Mouse (Mus musculus): Measurements from ENCODE around the gene Myo1h. TPM values are rescaled to one million over a fixed set of nuclear protein-coding genes. Genes with fewer than 3 reads are reported as not detected.
A peak's percentile ranks its signal among the peaks of the same experiment; 100 is the strongest.

Myo1h gene
- total RNA-seq, 2 experiments from 2014 or later: 0.23 to 0.64 TPM

DNA sequence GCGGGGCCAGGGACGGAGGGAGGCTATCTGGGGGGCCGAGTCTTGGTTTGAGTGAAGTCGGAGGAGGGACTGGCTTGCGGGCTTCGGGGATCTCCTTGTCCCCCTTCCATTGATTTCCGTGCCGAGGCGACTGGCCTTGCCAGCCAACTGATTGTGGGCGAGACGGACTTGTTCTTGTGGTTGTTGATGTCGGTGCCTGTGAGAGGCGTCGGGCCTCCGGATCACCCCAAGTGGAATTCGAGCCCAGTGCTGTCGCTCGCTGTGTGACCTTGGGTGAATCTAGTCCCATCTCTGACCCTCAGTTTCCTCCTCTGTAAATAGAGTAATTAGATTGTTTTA, 92.0 kb downstream of the Myo1h start:
- DNase-seq (ENCODE audit: low spot score in 2 of 2): no peak

GRCm38 (mm10) chr5:114383184-114383904, 94.4 kb downstream of the Myo1h start:
- DNase-seq (ENCODE audit: low spot score in 2 of 2): peak; percentile 26 to 58

GRCm38 (mm10) chr5:114384448-114384847, 95.5 kb downstream of the Myo1h start:
- no peak for DNase-seq (ENCODE audit: low spot score in 2 of 2)

GRCm38 (mm10) chr5:114393169-114393568, 104.2 kb downstream of the Myo1h start:
- no peak for DNase-seq (ENCODE audit: low spot score in 2 of 2)

GRCm38 (mm10) chr5:114406592-114406991, 117.6 kb downstream of the Myo1h start:
- DNase-seq (ENCODE audit: low spot score in 2 of 2): peak; percentile 53 to 71

GRCm38 (mm10) chr5:114407269-114407668, 118.3 kb downstream of the Myo1h start:
- DNase-seq (ENCODE audit: low spot score in 2 of 2): no peak

- DNase-seq (ENCODE audit: low spot score in 2 of 2): no peak
Measured at GRCm38 (mm10) chr5:114407810-114408209, 118.8 kb downstream of the Myo1h start.

DNA sequence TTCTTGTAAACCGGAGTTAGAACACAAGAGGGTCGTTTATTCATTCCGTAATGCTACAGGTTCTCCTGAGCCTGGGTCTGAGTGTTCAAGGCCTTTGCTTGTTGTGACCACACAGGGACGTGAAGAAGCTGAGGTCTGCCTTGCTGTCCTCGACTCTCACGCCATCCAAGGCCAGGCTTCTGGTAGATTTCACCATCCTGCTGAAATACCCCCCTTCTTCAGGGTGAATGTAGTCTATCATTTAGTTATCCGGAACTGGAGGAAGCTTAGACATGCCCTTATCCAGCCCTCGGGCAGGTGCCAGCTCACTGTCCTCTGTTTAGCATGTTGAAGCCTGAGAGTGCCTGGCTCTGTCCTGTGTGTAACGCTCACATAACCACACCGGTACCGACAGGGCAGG, 119.9 kb downstream of the Myo1h start:
- DNase-seq (ENCODE audit: low spot score in 2 of 2): no peak

GRCm38 (mm10) chr5:114410429-114410828, 121.5 kb downstream of the Myo1h start:
- DNase-seq (ENCODE audit: low spot score in 2 of 2): no peak

GRCm38 (mm10) chr5:114412361-114412998, 123.5 kb downstream of the Myo1h start:
- DNase-seq (ENCODE audit: low spot score in 2 of 2): no peak

DNA sequence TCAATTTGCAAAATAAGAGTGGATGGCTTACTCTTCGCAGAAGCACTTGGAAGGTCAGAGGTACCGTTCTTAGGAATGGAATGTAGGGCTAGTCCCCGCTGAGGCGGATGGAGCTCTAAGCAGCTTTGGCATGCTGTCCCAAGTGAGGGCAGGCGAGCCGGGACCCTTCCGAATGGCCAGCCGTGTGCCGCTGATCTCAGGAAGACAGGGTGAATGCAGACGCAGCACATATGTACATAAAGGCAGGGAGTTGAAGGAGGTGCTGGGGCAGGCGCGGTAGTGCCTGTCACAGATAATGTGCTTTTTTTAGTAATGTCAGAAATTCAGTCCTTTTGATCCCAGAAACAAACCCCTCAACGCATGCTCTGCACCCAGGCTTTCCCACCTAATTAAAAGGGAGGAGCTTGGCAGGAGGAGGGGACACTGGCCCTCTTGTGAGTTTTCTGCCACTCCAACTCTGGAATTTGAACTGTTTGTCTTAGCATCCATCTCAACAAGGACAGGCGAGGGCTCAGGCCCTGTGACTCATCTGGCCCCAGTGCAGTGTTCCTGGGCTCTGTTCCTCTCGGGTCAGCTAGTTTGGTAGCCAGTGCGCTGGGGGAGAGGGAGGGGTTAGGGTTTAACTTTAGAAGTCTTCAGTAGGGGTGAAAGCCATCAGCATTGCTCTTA, 124.2 kb downstream of the Myo1h start:
- peak in 1 of 2 experiments; percentile 40 for DNase-seq (ENCODE audit: low spot score in 2 of 2)

Small RNA genes lying within 50 kb of the gene (microRNA-seq; reads per million reads assigned to microRNA genes)
- gene Mir7027 (ENCODE audit: borderline number of aligned reads in 2 of 2): 0 reads per million in 2 experiments

Other genes starting within 250 kb of the Myo1h start
- gene Usp30, start 223.7 kb upstream of the Myo1h start, total RNA-seq (2021): 10 to 100 TPM; 29.5 to 31.2 TPM
- gene Svop, start 197.6 kb upstream of the Myo1h start, total RNA-seq (2021): 1 to 10 TPM; 2.9 TPM
- gene Alkbh2, start 160.9 kb upstream of the Myo1h start, total RNA-seq (2021): 1 to 10 TPM; 6.3 to 8.1 TPM
- 1 to 10 TPM; 2.8 to 4.1 TPM for gene Ung, start 158.8 kb upstream of the Myo1h start, total RNA-seq (2021)
- 100 to 1,000 TPM; 130 to 232 TPM for gene Acacb, start 142.6 kb upstream of the Myo1h start, total RNA-seq (2021)
- gene Foxn4, start 15.4 kb upstream of the Myo1h start, total RNA-seq (2021): not detected
- gene Kctd10, start 91.3 kb downstream of the Myo1h start, total RNA-seq (2021): 10 to 100 TPM; 72.4 to 72.6 TPM
- 10 to 100 TPM; 62.7 to 67.8 TPM for gene Ube3b, start 91.4 kb downstream of the Myo1h start, total RNA-seq (2021)
- 10 to 100 TPM; 19.4 to 29.9 TPM for gene Mmab, start 154.9 kb downstream of the Myo1h start, total RNA-seq (2021)
- 10 to 100 TPM; 26.1 to 44.5 TPM for gene Mvk, start 155.1 kb downstream of the Myo1h start, total RNA-seq (2021)

All from adrenal gland, adult 18-20 months (tissue).